Mouse (Mus musculus) MEL (cell line): Measurements from ENCODE around the gene Tmem178b. TPM values are rescaled to one million over a fixed set of nuclear protein-coding genes. Genes with fewer than 3 reads are reported as not detected.

Source experiments
- DNase-seq: peaks from one replicate; pipeline ENCODE4 v3.0.0; 2011; ENCODE audit warnings: low read depth, low spot score
- H3K27ac ChIP-seq: 2 replicates; pipeline ENCODE4 v1.5.1; 2012; ENCODE audit warnings: low read depth, mild to moderate bottlenecking, control low read depth, low read length, moderate library complexity; ENCODE audit not compliant: control insufficient read depth
- H3K27me3 ChIP-seq, 2 experiments: fragments of 150-350 bp in 1 of 2; sonication (generic) in 1 of 2; 2 replicates each; pipeline ENCODE4 v1.6.1; 2012; ENCODE audit warnings: low read length in 2 of 2, mild to moderate bottlenecking in 2 of 2, improper control_type of control experiment in 1 of 2, moderate library complexity in 1 of 2; ENCODE audit not compliant: insufficient read depth in 2 of 2, control insufficient read depth in 1 of 2
- H3K36me3 ChIP-seq, 2 experiments: 2 replicates each; pipeline ENCODE4 v1.6.1; 2012 to 2014; ENCODE audit warnings: low read length in 2 of 2, improper control_type of control experiment in 1 of 2, inconsistent platforms in 1 of 2, mild to moderate bottlenecking in 1 of 2; ENCODE audit not compliant: insufficient read depth in 2 of 2, control insufficient read depth in 1 of 2
- H3K4me1 ChIP-seq, 2 experiments: fragments of 150-350 bp in 1 of 2; sonication (generic) in 1 of 2; 2 replicates each; pipeline ENCODE4 v1.6.1; 2012; ENCODE audit warnings: low read length in 2 of 2, improper control_type of control experiment in 1 of 2, mild to moderate bottlenecking in 1 of 2; ENCODE audit not compliant: insufficient read depth in 2 of 2, control insufficient read depth in 1 of 2
- H3K4me3 ChIP-seq, 2 experiments: fragments of 150-350 bp in 1 of 2; sonication (generic) in 1 of 2; 2 replicates each; pipeline ENCODE4 v1.5.1; 2012; ENCODE audit warnings: low read depth in 2 of 2, low read length in 2 of 2, mild to moderate bottlenecking in 2 of 2, moderate library complexity in 2 of 2, control low read depth in 1 of 2, improper control_type of control experiment in 1 of 2; ENCODE audit not compliant: control insufficient read depth in 1 of 2, insufficient read depth in 1 of 2
- H3K79me2 ChIP-seq: 2 replicates; pipeline ENCODE4 v1.6.1; 2012; ENCODE audit warnings: mild to moderate bottlenecking, low read length, moderate library complexity; ENCODE audit not compliant: control insufficient read depth, poor library complexity, insufficient read depth
- H3K9ac ChIP-seq: 2 replicates; pipeline ENCODE4 v1.6.1; 2012; ENCODE audit warnings: low read depth, mild to moderate bottlenecking, control low read depth, low read length, moderate library complexity; ENCODE audit not compliant: control insufficient read depth, poor library complexity, severe bottlenecking
- H3K9me3 ChIP-seq: fragments of 150-350 bp; sonication (generic); replicated peaks from 2 replicates; pipeline ENCODE4 v1.6.1; 2012; ENCODE audit warnings: mild to moderate bottlenecking, low read length, improper control_type of control experiment, moderate library complexity; ENCODE audit not compliant: insufficient read depth
- BHLHE40 ChIP-seq: IDR thresholded peaks from 2 replicates; pipeline ENCODE4 v1.6.1; 2012; ENCODE audit warnings: low read depth, mild to moderate bottlenecking, inconsistent platforms, low read length, improper control_type of control experiment, borderline replicate concordance
- CHD1 ChIP-seq: IDR thresholded peaks from 2 replicates; pipeline ENCODE4 v1.6.1; 2012; ENCODE audit warnings: low read depth, mild to moderate bottlenecking, inconsistent platforms, low read length, improper control_type of control experiment
- CTCF ChIP-seq, 3 experiments: IDR thresholded peaks in 2 of 3; conservative IDR thresholded peaks in 1 of 3; 2 replicates each; pipeline ENCODE4 v1.5.1; 2011 to 2012; ENCODE audit warnings: low read length in 3 of 3, low read depth in 2 of 3, mild to moderate bottlenecking in 2 of 3, improper control_type of control experiment in 1 of 3, inconsistent platforms in 1 of 3, mixed read lengths in 1 of 3, moderate library complexity in 1 of 3; ENCODE audit not compliant: control insufficient read depth in 1 of 3, insufficient read depth in 1 of 3, poor library complexity in 1 of 3, severe bottlenecking in 1 of 3
- ETS1 ChIP-seq: IDR thresholded peaks from 2 replicates; pipeline ENCODE4 v1.6.1; 2012; ENCODE audit warnings: low read depth, mild to moderate bottlenecking, inconsistent platforms, low read length, improper control_type of control experiment, moderate library complexity
- GABPA ChIP-seq: IDR thresholded peaks from 2 replicates; pipeline ENCODE4 v1.6.1; 2012; ENCODE audit warnings: low read depth, mild to moderate bottlenecking, inconsistent platforms, low read length, improper control_type of control experiment, moderate library complexity
- HCFC1 ChIP-seq: IDR thresholded peaks from 2 replicates; pipeline ENCODE4 v1.6.1; 2012; ENCODE audit warnings: low read depth, mild to moderate bottlenecking, inconsistent platforms, low read length, improper control_type of control experiment, moderate library complexity
- JUND ChIP-seq: IDR thresholded peaks from 2 replicates; pipeline ENCODE4 v1.6.1; 2011; ENCODE audit warnings: low read depth, mild to moderate bottlenecking, improper control_type of control experiment, low read length
- KAT2A ChIP-seq: conservative IDR thresholded peaks from 2 replicates; pipeline ENCODE4 v1.6.1; 2012; ENCODE audit warnings: low read depth, low read length, improper control_type of control experiment, inconsistent platforms
- MAFK ChIP-seq: IDR thresholded peaks from 2 replicates; pipeline ENCODE4 v1.6.1; 2011; ENCODE audit warnings: low read depth, mild to moderate bottlenecking, low read length, improper control_type of control experiment, borderline replicate concordance
- MAZ ChIP-seq: IDR thresholded peaks from 2 replicates; pipeline ENCODE4 v1.6.1; 2012; ENCODE audit warnings: low read depth, mild to moderate bottlenecking, inconsistent platforms, low read length, improper control_type of control experiment
- MEF2A ChIP-seq: IDR thresholded peaks from 2 replicates; pipeline ENCODE4 v1.6.1; 2014; ENCODE audit warnings: low read depth, mild to moderate bottlenecking, inconsistent platforms, low read length, improper control_type of control experiment; ENCODE audit not compliant: poor library complexity, insufficient replicate concordance, severe bottlenecking; ENCODE audit errors: extremely low read depth
- MXI1 ChIP-seq: IDR thresholded peaks from 2 replicates; pipeline ENCODE4 v1.6.1; 2011; ENCODE audit warnings: mild to moderate bottlenecking, low read depth, low read length, improper control_type of control experiment
- MYB ChIP-seq: IDR thresholded peaks from 2 replicates; pipeline ENCODE4 v1.6.1; 2011; ENCODE audit warnings: mild to moderate bottlenecking, low read depth, low read length, improper control_type of control experiment
- MYC ChIP-seq: IDR thresholded peaks from 2 replicates; pipeline ENCODE4 v1.6.1; 2011; ENCODE audit warnings: low read depth, mild to moderate bottlenecking, low read length, improper control_type of control experiment, moderate library complexity
- NRF1 ChIP-seq: IDR thresholded peaks from 2 replicates; pipeline ENCODE4 v1.6.1; 2014; ENCODE audit warnings: low read depth, mild to moderate bottlenecking, inconsistent platforms, low read length, improper control_type of control experiment, moderate library complexity; ENCODE audit not compliant: poor library complexity, insufficient read depth, severe bottlenecking
- POLR2AphosphoS5 ChIP-seq: IDR thresholded peaks from 2 replicates; pipeline ENCODE4 v1.6.1; 2012; ENCODE audit warnings: low read depth, borderline replicate concordance, mild to moderate bottlenecking, inconsistent platforms, low read length, moderate library complexity, mixed read lengths
- RCOR1 ChIP-seq: IDR thresholded peaks from 2 replicates; pipeline ENCODE4 v1.6.1; 2012; ENCODE audit warnings: low read depth, mild to moderate bottlenecking, inconsistent platforms, low read length, improper control_type of control experiment
- SMC3 ChIP-seq: IDR thresholded peaks from 2 replicates; pipeline ENCODE4 v1.6.1; 2011; ENCODE audit warnings: low read depth, low read length, improper control_type of control experiment
- TAL1 ChIP-seq: IDR thresholded peaks from 2 replicates; pipeline ENCODE4 v1.6.1; 2012; ENCODE audit warnings: mild to moderate bottlenecking, inconsistent platforms, low read length, moderate library complexity, mixed read lengths
- TBP ChIP-seq: IDR thresholded peaks from 2 replicates; pipeline ENCODE4 v1.8.0; 2011; ENCODE audit warnings: low read depth, low read length, improper control_type of control experiment
- TCF12 ChIP-seq: IDR thresholded peaks from 2 replicates; pipeline ENCODE4 v1.6.1; 2014; ENCODE audit warnings: low read depth, mild to moderate bottlenecking, inconsistent platforms, low read length, improper control_type of control experiment, moderate library complexity
- USF1 ChIP-seq: IDR thresholded peaks from 2 replicates; pipeline ENCODE4 v1.6.1; 2014; ENCODE audit warnings: low read depth, mild to moderate bottlenecking, inconsistent platforms, low read length, improper control_type of control experiment, moderate library complexity
- USF2 ChIP-seq, 2 experiments: IDR thresholded peaks; 2 replicates each; pipeline ENCODE4 v1.6.1; 2011 to 2012; ENCODE audit warnings: improper control_type of control experiment in 2 of 2, low read length in 2 of 2, borderline replicate concordance in 1 of 2, inconsistent platforms in 1 of 2, low read depth in 1 of 2, mild to moderate bottlenecking in 1 of 2; ENCODE audit not compliant: insufficient read depth in 1 of 2
- ZC3H11A ChIP-seq: IDR thresholded peaks from 2 replicates; pipeline ENCODE4 v1.6.1; 2012; ENCODE audit warnings: low read depth, mild to moderate bottlenecking, inconsistent platforms, low read length, improper control_type of control experiment
- ZKSCAN1 ChIP-seq: IDR thresholded peaks from 2 replicates; pipeline ENCODE4 v1.6.1; 2012; ENCODE audit warnings: low read depth, mild to moderate bottlenecking, inconsistent platforms, low read length, improper control_type of control experiment, moderate library complexity
- ZMIZ1 ChIP-seq: IDR thresholded peaks from 2 replicates; pipeline ENCODE4 v1.6.1; 2012; ENCODE audit warnings: low read depth, mild to moderate bottlenecking, inconsistent platforms, low read length, improper control_type of control experiment, moderate library complexity
- polyA plus RNA-seq, 2 experiments: library from polyadenylated mRNA; stranded (reverse) in 1 of 2; unstranded in 1 of 2; fragments of >175 nt in 1 of 2; fragments of >200 nt in 1 of 2; gene quantifications; 2 replicates each; pipeline versions ENCODE4 v1.2.1 to v1.2.4; 2012; ENCODE audit warnings: low replicate concordance in 2 of 2, low read depth in 1 of 2; ENCODE audit not compliant: insufficient read length in 2 of 2, insufficient read depth in 1 of 2, missing spikeins in 1 of 2
- total RNA-seq: library from RNA; depleted of rRNA; stranded (reverse); fragments of 300-350 nt; gene quantifications from 2 replicates; pipeline ENCODE4 v1.2.3, GENCODE M21; 2012

Tmem178b gene
- total and polyA plus RNA-seq, 3 experiments: not detected

DNA sequence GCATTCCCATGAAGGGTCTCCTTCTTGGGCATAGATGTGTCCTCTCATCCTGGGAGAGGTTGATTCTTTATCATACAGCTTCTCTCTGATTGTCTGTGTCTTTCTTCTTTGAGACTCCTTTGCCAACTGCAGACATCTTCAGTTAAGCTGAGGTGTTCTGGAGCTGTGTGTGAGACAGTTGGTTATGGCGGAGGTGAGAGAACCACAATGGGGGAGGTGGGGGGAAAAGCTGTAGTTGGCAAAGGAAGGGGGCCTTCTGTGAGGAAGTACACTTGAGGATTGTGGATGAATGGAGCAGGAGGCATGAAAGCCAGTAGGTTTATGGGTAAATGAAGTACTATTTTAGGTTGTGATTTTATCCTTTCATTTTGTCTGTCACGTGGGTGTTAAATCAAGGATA, 178.6 kb downstream of the Tmem178b start:
- no peak for TF ChIP-seq SMC3
- no peak for TF ChIP-seq MYB
- no peak for TF ChIP-seq POLR2AphosphoS5
- TF ChIP-seq CTCF (IDR thresholded peaks at IDR 0.05 in 2 of 3, conservative IDR thresholded peaks at IDR 0.05 in 1 of 3; ENCODE audit: control insufficient read depth in 1 of 3, insufficient read depth in 1 of 3, low read depth in 2 of 3, low read length in 3 of 3, poor library complexity in 1 of 3, severe bottlenecking in 1 of 3): no peak
- DNase-seq: no peak
- Histone ChIP-seq H3K79me2 (no peaks in the 10 kb centered on the region), H3K27ac (no peak overlapping the region), H3K36me3 (no peaks in the 10 kb centered on the region), H3K9me3 (no peaks in the 10 kb centered on the region), H3K4me3 (no peak overlapping the region), H3K9ac (no peak overlapping the region), H3K27me3 (no peaks in the 10 kb centered on the region), H3K4me1 (no peaks in the 10 kb centered on the region)

DNA sequence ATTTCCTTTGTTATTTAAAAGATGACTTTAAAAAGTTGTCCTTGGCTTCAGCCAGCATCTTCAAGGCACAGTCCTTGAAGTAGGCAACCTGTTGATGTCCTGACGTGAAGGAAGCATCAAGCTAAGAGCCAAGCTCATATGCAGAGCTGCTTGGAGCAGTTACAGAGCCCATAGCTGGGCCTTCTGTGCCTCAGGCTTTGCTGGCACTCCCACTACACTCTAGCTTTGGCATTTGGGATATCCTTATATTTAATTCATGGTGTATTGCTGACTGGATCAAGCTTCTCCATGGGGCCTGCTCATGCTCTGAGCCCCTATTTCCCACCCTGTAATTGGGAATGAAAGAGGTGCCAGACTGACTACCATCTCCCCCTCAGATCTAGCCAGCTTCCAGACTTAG, 179.5 kb downstream of the Tmem178b start:
- H3K27ac ChIP-seq: no peak overlapping the region
- no peak for DNase-seq
- no peaks in the 10 kb centered on the region for H3K36me3 ChIP-seq
- H3K4me3 ChIP-seq: no peak overlapping the region
- no peaks in the 10 kb centered on the region for H3K9me3 ChIP-seq
- TF ChIP-seq MAZ (no peak), CHD1 (no peak), USF1 (no peak), TAL1 (no peak), BHLHE40 (no peak), MXI1 (no peak)
- TF ChIP-seq, all 39 proteins: peak for 0
- Histone ChIP-seq H3K27me3 (no peaks in the 10 kb centered on the region), H3K79me2 (no peaks in the 10 kb centered on the region), H3K9ac (no peak overlapping the region), H3K4me1 (no peaks in the 10 kb centered on the region)

DNA sequence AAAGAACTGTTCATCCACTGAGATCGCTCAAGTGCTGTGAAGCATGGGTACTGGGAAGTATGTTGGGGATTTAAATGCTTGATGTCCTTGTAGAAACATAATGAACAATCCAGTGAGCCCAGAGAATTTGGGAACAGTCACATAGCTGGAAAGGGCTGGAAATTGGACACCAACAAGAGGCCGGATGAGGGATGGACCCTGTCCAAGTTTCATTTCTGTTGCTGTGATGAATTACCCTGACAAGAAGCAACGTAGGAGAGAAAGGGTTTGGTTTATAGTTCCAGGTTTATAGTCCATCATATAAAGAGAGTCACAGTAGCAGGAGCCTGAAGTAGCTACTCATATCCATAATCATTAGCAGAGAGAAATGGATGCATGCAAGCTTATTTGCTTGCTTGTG, 186.4 kb downstream of the Tmem178b start:
- H3K27ac ChIP-seq: no peak overlapping the region
- H3K4me1 ChIP-seq: no peaks in the 10 kb centered on the region
- H3K79me2 ChIP-seq: no peaks in the 10 kb centered on the region
- DNase-seq: no peak
- H3K9ac ChIP-seq: no peak overlapping the region
- no peaks in the 10 kb centered on the region for H3K9me3 ChIP-seq
- no peaks in the 10 kb centered on the region for H3K36me3 ChIP-seq
- no peak for TF ChIP-seq MAZ
- TF ChIP-seq MAFK: no peak
- no peak for TF ChIP-seq ZKSCAN1
- no peak for TF ChIP-seq TBP
- TF ChIP-seq ZMIZ1: no peak
- no peak for TF ChIP-seq KAT2A
- TF ChIP-seq MEF2A: no peak
- no peak for TF ChIP-seq NRF1
- no peak for TF ChIP-seq ETS1
- no peak for TF ChIP-seq ZC3H11A
- TF ChIP-seq HCFC1: no peak
- TF ChIP-seq MYC: no peak
- TF ChIP-seq GABPA: no peak
- TF ChIP-seq CHD1: no peak
- TF ChIP-seq JUND: no peak
- no peak for TF ChIP-seq RCOR1
- no peak for TF ChIP-seq USF2 (IDR thresholded peaks at IDR 0.05; ENCODE audit: borderline replicate concordance in 1 of 2, insufficient read depth in 1 of 2, low read depth in 1 of 2, low read length in 2 of 2)
- no peak for TF ChIP-seq TCF12
- H3K4me3 ChIP-seq: no peak overlapping the region
- H3K27me3 ChIP-seq: no peaks in the 10 kb centered on the region; a peak in 1 of 4 replicates
